Mouse (Mus musculus) bone marrow, adult 2 months (tissue): ENCODE data around the gene Casq1. TPM values are rescaled to one million over a fixed set of nuclear protein-coding genes. Genes with fewer than 3 reads are reported as not detected.

Source experiments
- H3K27ac ChIP-seq: fragments of 200-500 bp; 2 replicates; pipeline ENCODE4 v1.5.1; 2012; ENCODE audit warnings: low read depth, mild to moderate bottlenecking, control low read depth, inconsistent platforms, low read length; ENCODE audit not compliant: control insufficient read depth, poor library complexity, insufficient read depth
- H3K4me1 ChIP-seq: fragments of 200-500 bp; 2 replicates; pipeline ENCODE4 v1.6.1; 2011; ENCODE audit warnings: low read length; ENCODE audit not compliant: control insufficient read depth, insufficient read depth
- H3K4me3 ChIP-seq: fragments of 200-500 bp; replicated peaks from 2 replicates; pipeline ENCODE3; 2011; ENCODE audit warnings: mild to moderate bottlenecking, low read depth, low read length, control low read depth; ENCODE audit not compliant: control insufficient read depth
- CTCF ChIP-seq: fragments of 200-500 bp; IDR thresholded peaks from 2 replicates; pipeline ENCODE4 v1.5.1; 2011; ENCODE audit warnings: low read length, control low read depth; ENCODE audit not compliant: control insufficient read depth, insufficient read depth
- POLR2A ChIP-seq: fragments of 200-500 bp; IDR thresholded peaks from 2 replicates; pipeline ENCODE4 v1.6.1; 2011; ENCODE audit warnings: low read depth, mild to moderate bottlenecking, control low read depth, low read length, borderline replicate concordance; ENCODE audit not compliant: control insufficient read depth
- WGBS: fragments of 180-500 bp; shearing (Covaris S2); methylation state at CpG from one replicate; pipeline ENCODE4 v1.1.7; 2018; 5-methylcytosine and 5-hydroxymethylcytosine counted together
- polyA plus RNA-seq: library from polyadenylated mRNA; stranded (reverse); fragments of >200 nt; gene quantifications from 2 replicates; pipeline ENCODE4 v1.2.4, GENCODE M21; 2011; ENCODE audit warnings: low replicate concordance; ENCODE audit not compliant: missing spikeins, insufficient read depth, insufficient read length

Gene Casq1
- polyA plus RNA-seq, 1 experiment, result not detected

DNA sequence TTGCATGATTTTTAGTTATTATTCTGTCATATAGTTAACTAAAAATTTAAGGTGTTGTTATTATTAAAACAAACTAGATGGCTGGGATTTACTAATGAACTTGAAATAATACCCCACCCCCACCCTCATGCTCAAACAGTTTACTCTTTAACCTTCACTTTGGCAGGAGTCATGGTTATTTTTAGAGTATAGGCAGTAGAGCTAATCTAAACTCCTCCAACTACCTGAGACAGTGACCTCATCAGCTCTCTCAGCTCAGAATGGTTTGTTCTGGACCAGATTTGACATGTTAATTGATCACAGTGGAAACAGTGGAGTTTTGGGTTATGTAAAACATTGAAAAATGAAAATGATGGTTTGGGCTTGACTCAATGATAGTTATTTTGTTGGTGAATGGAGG is 59.2 kb downstream of the Casq1 start:
- no peak for TF ChIP-seq POLR2A
- no peak for TF ChIP-seq CTCF
- Histone ChIP-seq H3K4me3 (no peak overlapping the region), H3K27ac (no peak overlapping the region)

GRCm38 (mm10) chr1:172159970-172160369 is 59.7 kb downstream of the Casq1 start:
- Histone ChIP-seq H3K4me1 (no peaks in the 10 kb centered on the region), H3K4me3 (no peak overlapping the region), H3K27ac (no peak overlapping the region)
- WGBS, result 79% methylated on average over 4 of the region's 4 CpGs
- TF ChIP-seq CTCF, result no peak
- no peak for TF ChIP-seq POLR2A

More for the DNA sequence above, 59.2 kb downstream of the Casq1 start:
- H3K4me1 ChIP-seq, result no peaks in the 10 kb centered on the region

Other genes with a start within 250 kb of the Casq1 start
- 1.8 and 2.2 TPM in 2 replicates for gene Vangl2, start 191.4 kb downstream of the Casq1 start, polyA plus RNA-seq
- gene Nhlh1, start 162.3 kb downstream of the Casq1 start, polyA plus RNA-seq, result not detected in 2 replicates
- 35.1 and 45.8 TPM in 2 replicates for gene Copa, start 137.3 kb downstream of the Casq1 start, polyA plus RNA-seq
- gene Ncstn, start 137.1 kb downstream of the Casq1 start, polyA plus RNA-seq, result 15.7 and 47.9 TPM in 2 replicates
- 32.8 TPM in 2 replicates for gene Pex19, start 93.1 kb downstream of the Casq1 start, polyA plus RNA-seq
- gene Dcaf8, start 71.8 kb downstream of the Casq1 start, polyA plus RNA-seq, result 56.2 and 72.7 TPM in 2 replicates
- 12.7 and 28.0 TPM in 2 replicates for gene Pea15a, start 13.1 kb downstream of the Casq1 start, polyA plus RNA-seq
- gene Atp1a4, start 38.5 kb upstream of the Casq1 start, polyA plus RNA-seq, result not detected in 2 replicates
- gene Igsf8, start 41.8 kb upstream of the Casq1 start, polyA plus RNA-seq, result 16.4 and 25.4 TPM in 2 replicates
- gene Atp1a2, start 78.2 kb upstream of the Casq1 start, polyA plus RNA-seq, result 2.9 and 5.7 TPM in 2 replicates
- gene Kcnj9, start 109.5 kb upstream of the Casq1 start, polyA plus RNA-seq, result 1.2 TPM in 1 of 2 replicates, not detected in the other
- gene Kcnj10, start 121.3 kb upstream of the Casq1 start, polyA plus RNA-seq, result 1.0 and 2.3 TPM in 2 replicates
- gene Pigm, start 156.7 kb upstream of the Casq1 start, polyA plus RNA-seq, result 5.2 and 8.8 TPM in 2 replicates